Mouse (Mus musculus) heart, embryonic 11.5 days (tissue): ENCODE results near the gene Gm906. TPM values are rescaled to one million over a fixed set of nuclear protein-coding genes. Genes with fewer than 3 reads are reported as not detected.
"Not testable (repeated sequence)": the region's sequence is repeated elsewhere in the genome, so short reads cannot be mapped to it uniquely, and the experiment has no call there.

Experiments
- ATAC-seq: fragments of 200-750 bp; cut with Nextera tagmentation; replicated peaks from 2 replicates; pipeline ENCODE4 v1.8.0; 2017; ENCODE audit warnings: moderate library complexity; ENCODE audit not compliant: insufficient number of reproducible peaks, low FRiP score, low TSS enrichment
- H3K27ac ChIP-seq: fragments of 300-500 bp; sonication (generic); 2 replicates; pipeline ENCODE4 v1.5.1; 2014; ENCODE audit warnings: mild to moderate bottlenecking, low read depth, low read length
- H3K27me3 ChIP-seq: fragments of 300-500 bp; sonication (generic); 2 replicates; pipeline ENCODE4 v1.6.1; 2014; ENCODE audit warnings: mild to moderate bottlenecking, low read length, mixed read lengths; ENCODE audit not compliant: control insufficient read depth, insufficient read depth
- H3K36me3 ChIP-seq: fragments of 300-500 bp; sonication (generic); 2 replicates; pipeline ENCODE4 v1.6.1; 2014; ENCODE audit warnings: mild to moderate bottlenecking, low read length, moderate library complexity, mixed read lengths; ENCODE audit not compliant: control insufficient read depth, insufficient read depth
- H3K4me1 ChIP-seq: fragments of 300-500 bp; sonication (generic); 2 replicates; pipeline ENCODE4 v1.6.1; 2014; ENCODE audit warnings: low read length; ENCODE audit not compliant: control insufficient read depth, insufficient read depth
- H3K4me2 ChIP-seq: fragments of 300-500 bp; sonication (generic); 2 replicates; pipeline ENCODE4 v1.6.1; 2014; ENCODE audit warnings: mild to moderate bottlenecking, moderate library complexity
- H3K4me3 ChIP-seq: fragments of 300-500 bp; sonication (generic); 2 replicates; pipeline ENCODE4 v1.5.1; 2014; ENCODE audit warnings: low read depth, low read length
- H3K9ac ChIP-seq: fragments of 300-500 bp; sonication (generic); 2 replicates; pipeline ENCODE4 v1.6.1; 2014; ENCODE audit warnings: mild to moderate bottlenecking, low read depth, low read length, moderate library complexity
- H3K9me3 ChIP-seq: fragments of 300-500 bp; sonication (generic); replicated peaks from 2 replicates; pipeline ENCODE4 v1.6.1; 2016; ENCODE audit warnings: low read length; ENCODE audit not compliant: control insufficient read depth
- WGBS: fragments of 180-500 bp; shearing (Covaris S2); extraction: QIAGEN DNeasy Blood & Tissue Kit; methylation state at CpG from one replicate; pipeline ENCODE4 v1.1.7; 2014; ENCODE audit not compliant: insufficient replicate concordance; 5-methylcytosine and 5-hydroxymethylcytosine counted together
- polyA plus RNA-seq: library from polyadenylated mRNA; unstranded; fragments of >200 nt; fragmentation: Nextera tagmentation; extraction: Ambion mirVana; gene quantifications from 2 replicates; pipeline ENCODE4 v1.2.1, GENCODE M21; 2014

Gm906 gene
- not detected in 2 replicates for polyA plus RNA-seq

DNA sequence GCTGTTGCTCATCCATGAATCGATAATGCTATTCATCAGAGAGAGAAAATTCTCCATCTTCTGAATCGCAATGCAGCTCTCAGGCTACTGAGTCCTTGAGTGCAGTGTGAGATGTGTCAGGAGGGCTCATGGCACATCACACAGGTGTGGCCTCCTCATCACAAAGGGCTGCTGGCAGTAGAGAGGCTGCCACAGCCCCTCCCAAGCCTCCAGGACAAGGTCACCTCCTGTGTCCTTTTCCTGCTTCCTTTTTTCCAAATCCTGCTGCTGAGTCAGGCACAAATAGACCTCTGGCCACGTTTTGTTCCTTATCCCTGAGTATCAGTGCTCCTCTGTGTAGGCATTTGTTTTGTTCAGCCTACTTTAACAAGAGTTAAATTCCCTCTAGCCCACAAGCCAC is at the start of gene Gm906:
Gm906 (minus strand) TSS at position 101 of the 400 bp plus-strand sequence.
- H3K9me3 ChIP-seq: not testable (repeated sequence)
- WGBS: 71% methylated on average over 3 of the region's 3 CpGs

DNA sequence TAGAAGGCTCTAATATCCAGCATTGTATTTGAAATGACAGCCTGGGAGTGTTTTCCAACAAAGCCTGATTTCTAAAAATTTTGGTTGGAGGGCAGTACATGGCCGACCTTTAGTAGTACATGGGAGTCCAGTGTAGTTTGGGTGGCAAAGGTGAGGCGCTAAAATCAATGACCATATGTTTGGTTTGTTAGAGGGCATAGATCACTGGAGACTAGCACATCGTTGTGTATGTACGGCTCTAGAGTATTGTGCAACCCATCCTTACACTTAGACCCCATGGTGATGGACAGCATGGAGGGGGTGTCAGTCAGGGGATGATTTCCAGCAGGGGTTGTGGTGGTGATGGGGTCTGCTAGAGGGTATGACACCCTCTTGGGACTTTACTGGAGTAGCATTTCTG is 33.2 kb upstream of the Gm906 start:
- H3K4me2 ChIP-seq, ATAC-seq, H3K4me1 ChIP-seq, H3K9ac ChIP-seq, H3K27me3 ChIP-seq, H3K4me3 ChIP-seq, H3K27ac ChIP-seq, H3K36me3 ChIP-seq, H3K9me3 ChIP-seq: not testable (repeated sequence)
- 84% methylated on average over 2 of the region's 4 CpGs for WGBS

More for the DNA sequence above, at the start of gene Gm906:
- not testable (repeated sequence) for H3K36me3 ChIP-seq, H3K4me3 ChIP-seq, H3K4me2 ChIP-seq, H3K27ac ChIP-seq, H3K9ac ChIP-seq, ATAC-seq, H3K4me1 ChIP-seq, H3K27me3 ChIP-seq

DNA sequence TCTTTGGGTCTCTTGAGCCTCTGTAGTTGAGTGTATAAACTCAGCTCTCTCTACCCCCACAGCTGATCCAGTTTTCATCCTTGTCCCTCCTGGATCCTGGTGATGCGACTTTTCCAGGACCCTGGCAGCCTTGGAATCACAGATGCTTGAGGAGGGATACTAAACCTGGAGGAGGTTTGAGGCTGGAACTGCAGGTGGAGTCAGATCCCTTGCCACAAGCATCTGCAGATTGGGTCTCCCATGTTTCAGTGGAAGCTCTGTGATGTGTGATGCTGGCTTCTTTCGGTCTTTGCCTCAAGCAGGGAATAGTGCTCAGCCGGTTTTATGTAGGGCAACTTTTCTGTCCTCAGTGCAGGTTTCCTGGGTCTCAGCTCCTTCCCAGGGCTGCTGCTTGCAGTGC is 13.6 kb downstream of the Gm906 start:
- H3K4me3 ChIP-seq: no peak overlapping the region
- no peak overlapping the region for H3K4me2 ChIP-seq
- no peaks in the 10 kb centered on the region for H3K36me3 ChIP-seq
- no peaks in the 10 kb centered on the region for H3K27me3 ChIP-seq
- H3K27ac ChIP-seq: no peak overlapping the region
- no peaks in the 10 kb centered on the region for H3K4me1 ChIP-seq
- 82% methylated on average over 3 of the region's 3 CpGs for WGBS
- ATAC-seq: no peak
- H3K9ac ChIP-seq: no peak overlapping the region
- H3K9me3 ChIP-seq: no peaks in the 10 kb centered on the region

DNA sequence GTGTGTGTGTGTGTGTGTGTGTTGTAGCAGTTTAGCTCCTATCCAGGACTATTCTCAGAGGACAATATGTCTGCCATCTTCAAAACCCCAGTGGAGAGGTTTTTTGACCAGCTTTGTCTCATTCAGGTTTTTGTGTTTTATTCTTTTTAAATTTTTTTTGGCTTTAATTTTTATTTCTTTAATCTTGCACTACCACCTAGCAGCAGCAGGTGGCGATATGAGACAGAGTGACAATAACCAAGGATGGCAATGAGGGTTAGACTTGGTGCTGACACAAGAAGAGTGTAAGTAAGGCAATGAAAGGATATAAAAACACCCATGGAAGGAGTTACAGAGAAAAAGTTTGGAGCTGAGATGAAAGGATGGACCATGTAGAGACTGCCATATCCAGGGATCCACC is 38.3 kb downstream of the Gm906 start:
- H3K36me3 ChIP-seq, H3K9ac ChIP-seq, H3K27ac ChIP-seq, ATAC-seq, H3K4me2 ChIP-seq, H3K27me3 ChIP-seq, H3K4me1 ChIP-seq, H3K9me3 ChIP-seq, H3K4me3 ChIP-seq: not testable (repeated sequence)
- 0% methylated on average over 1 of the region's 1 CpGs for WGBS

DNA sequence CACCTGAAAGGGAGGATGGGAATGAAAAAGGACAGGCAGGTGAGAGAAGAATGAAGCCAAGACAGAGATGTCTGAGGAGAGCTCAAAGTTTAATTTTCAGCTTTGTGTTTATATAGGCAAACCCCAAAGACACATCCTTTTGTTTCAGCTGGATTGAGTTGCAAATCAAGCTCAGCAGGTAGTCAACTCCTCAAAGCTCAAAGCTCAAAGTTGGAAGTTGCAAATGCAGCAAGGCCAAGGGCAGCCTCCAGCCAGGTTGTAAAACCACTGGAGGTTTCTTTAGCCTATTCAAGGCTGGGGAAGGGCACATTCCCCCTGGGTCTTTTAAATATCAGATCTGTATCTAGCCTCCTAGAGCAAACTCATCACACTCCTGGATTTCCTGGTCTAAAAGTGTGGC is 39.9 kb downstream of the Gm906 start:
- not testable (repeated sequence) for H3K4me3 ChIP-seq, H3K27me3 ChIP-seq, H3K4me1 ChIP-seq, H3K9ac ChIP-seq, H3K9me3 ChIP-seq, H3K27ac ChIP-seq, H3K4me2 ChIP-seq, H3K36me3 ChIP-seq, ATAC-seq

DNA sequence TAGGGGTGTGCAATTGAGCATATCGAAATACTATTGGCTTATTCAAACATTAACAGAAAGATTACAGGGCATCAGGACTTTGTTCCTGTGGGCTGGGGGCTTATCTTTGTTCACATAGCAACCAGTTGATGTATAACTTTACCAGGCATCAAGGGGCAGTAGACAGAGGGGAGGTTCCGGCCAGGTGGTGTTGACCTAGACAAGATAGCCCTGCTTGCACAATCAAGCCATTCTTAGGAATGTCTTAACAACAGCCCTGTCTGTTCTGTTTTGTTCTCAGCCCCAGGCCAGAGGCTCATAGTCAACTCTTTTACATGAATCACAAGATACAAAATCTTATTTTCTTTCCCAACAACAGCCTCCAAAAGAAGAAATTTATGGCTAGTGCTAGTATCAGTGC is 40.5 kb downstream of the Gm906 start:
- H3K4me3 ChIP-seq, ATAC-seq, H3K9me3 ChIP-seq, H3K36me3 ChIP-seq, H3K27ac ChIP-seq, H3K27me3 ChIP-seq, H3K4me1 ChIP-seq, H3K4me2 ChIP-seq, H3K9ac ChIP-seq: not testable (repeated sequence)
- 80% methylated on average over 2 of the region's 2 CpGs for WGBS

DNA sequence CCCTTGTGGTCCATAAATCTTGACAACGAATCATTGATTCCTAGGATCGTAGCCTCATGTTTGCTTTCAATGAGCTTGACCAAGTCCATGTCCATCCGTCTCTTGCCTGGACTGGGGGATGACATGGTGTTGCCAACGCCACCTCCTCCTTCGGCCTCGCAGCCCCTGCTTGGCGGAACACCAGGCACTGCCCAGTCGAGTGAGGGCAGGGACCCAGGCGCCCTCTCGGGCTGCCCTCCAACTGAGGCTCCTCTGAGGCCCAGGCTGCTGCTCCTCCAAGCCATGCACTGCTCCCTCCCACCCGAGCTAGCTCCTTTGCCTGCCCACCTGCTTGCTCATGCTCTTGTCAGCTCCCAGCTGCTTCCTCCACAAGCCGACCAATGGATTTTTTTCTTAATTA is 42.1 kb downstream of the Gm906 start:
- Histone ChIP-seq H3K4me1 (no peaks in the 10 kb centered on the region), H3K4me3 (no peak overlapping the region), H3K4me2 (no peak overlapping the region), H3K9ac (no peak overlapping the region), H3K27ac (no peak overlapping the region), H3K9me3 (no peaks in the 10 kb centered on the region), H3K36me3 (no peaks in the 10 kb centered on the region), H3K27me3 (no peaks in the 10 kb centered on the region)
- WGBS: 81% methylated on average over 12 of the region's 12 CpGs
- ATAC-seq: no peak

DNA sequence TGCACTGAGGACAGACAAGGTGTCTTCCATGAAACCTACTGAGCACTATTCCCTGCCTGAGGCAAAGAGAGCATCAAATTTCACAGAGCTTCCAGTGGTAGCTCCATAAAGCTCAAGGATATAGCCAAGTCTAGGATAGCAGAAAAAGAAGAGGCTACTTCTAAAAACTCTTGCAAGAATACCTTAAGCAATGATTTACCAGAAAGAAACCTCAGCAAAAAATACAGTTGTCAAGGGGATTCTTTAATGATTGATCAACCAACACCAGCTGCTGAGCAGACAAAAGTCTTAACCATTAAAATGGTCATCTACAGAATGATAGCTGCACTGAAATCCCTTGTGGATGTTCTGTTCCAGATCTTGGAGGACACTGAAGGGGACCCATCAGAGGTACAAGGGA is 53.3 kb downstream of the Gm906 start:
- not testable (repeated sequence) for H3K27ac ChIP-seq, H3K27me3 ChIP-seq, H3K9ac ChIP-seq, H3K36me3 ChIP-seq, H3K4me1 ChIP-seq, H3K4me2 ChIP-seq, H3K9me3 ChIP-seq, ATAC-seq, H3K4me3 ChIP-seq
